Mouse (Mus musculus) heart, embryonic 14.5 days (tissue): ENCODE results near the gene Ncoa6. TPM values are rescaled to one million over a fixed set of nuclear protein-coding genes. Genes with fewer than 3 reads are reported as not detected.

ENCODE experiments used
- ATAC-seq: fragments of 200-750 bp; cut with Nextera tagmentation; 2 replicates; pipeline ENCODE4 v1.8.0; 2017; ENCODE audit warnings: low read depth, moderate TSS enrichment; ENCODE audit not compliant: insufficient number of reproducible peaks, insufficient read depth, low FRiP score
- H3K27ac ChIP-seq, 2 experiments: fragments of 200-500 bp in 1 of 2; fragments of 300-500 bp in 1 of 2; sonication (generic) in 1 of 2; replicated peaks in 1 of 2; 2 replicates each; pipeline ENCODE4 v1.5.1; 2012 to 2014; ENCODE audit warnings: low read depth in 2 of 2, low read length in 2 of 2, control low read depth in 1 of 2, mild to moderate bottlenecking in 1 of 2, mixed read lengths in 1 of 2; ENCODE audit not compliant: control insufficient read depth in 1 of 2, insufficient read depth in 1 of 2
- H3K27me3 ChIP-seq: fragments of 300-500 bp; sonication (generic); 2 replicates; pipeline ENCODE4 v1.6.1; 2014; ENCODE audit warnings: mild to moderate bottlenecking, low read length, control low read depth; ENCODE audit not compliant: control insufficient read depth, insufficient read depth
- H3K36me3 ChIP-seq: fragments of 300-500 bp; sonication (generic); 2 replicates; pipeline ENCODE4 v1.6.1; 2014; ENCODE audit warnings: mild to moderate bottlenecking, control low read depth, low read length, mixed read lengths; ENCODE audit not compliant: control insufficient read depth, insufficient read depth
- H3K4me1 ChIP-seq, 2 experiments: fragments of 200-500 bp in 1 of 2; fragments of 300-500 bp in 1 of 2; sonication (generic) in 1 of 2; 2 replicates each; pipeline ENCODE4 v1.6.1; 2012 to 2014; ENCODE audit warnings: low read length in 2 of 2, control low read depth in 1 of 2, mixed read lengths in 1 of 2; ENCODE audit not compliant: control insufficient read depth in 2 of 2, insufficient read depth in 2 of 2
- H3K4me2 ChIP-seq: fragments of 300-500 bp; sonication (generic); 2 replicates; pipeline ENCODE4 v1.6.1; 2014; ENCODE audit warnings: mild to moderate bottlenecking, low read length
- H3K4me3 ChIP-seq, 2 experiments: fragments of 200-500 bp in 1 of 2; fragments of 300-500 bp in 1 of 2; sonication (generic) in 1 of 2; 2 replicates each; pipeline ENCODE4 v1.5.1; 2012 to 2014; ENCODE audit warnings: low read length in 2 of 2, mild to moderate bottlenecking in 2 of 2, control low read depth in 1 of 2, low read depth in 1 of 2, moderate library complexity in 1 of 2; ENCODE audit not compliant: control insufficient read depth in 1 of 2, insufficient read depth in 1 of 2
- H3K9ac ChIP-seq: fragments of 300-500 bp; sonication (generic); 2 replicates; pipeline ENCODE4 v1.6.1; 2014; ENCODE audit warnings: mild to moderate bottlenecking, low read length
- H3K9me3 ChIP-seq: fragments of 300-500 bp; sonication (generic); 2 replicates; pipeline ENCODE4 v1.6.1; 2016; ENCODE audit warnings: low read length, control low read depth; ENCODE audit not compliant: control insufficient read depth
- WGBS: fragments of 180-500 bp; shearing (Covaris S2); extraction: QIAGEN DNeasy Blood & Tissue Kit; methylation state at CpG from one replicate; pipeline ENCODE4 v1.1.7; 2014; 5-methylcytosine and 5-hydroxymethylcytosine counted together
- polyA plus RNA-seq: library from polyadenylated mRNA; unstranded; fragments of >200 nt; fragmentation: Nextera tagmentation; extraction: Ambion mirVana; gene quantifications from 2 replicates; pipeline ENCODE4 v1.2.1, GENCODE M21; 2014

Gene Ncoa6
- polyA plus RNA-seq, 1 experiment from 2014 or later, result 21.9 TPM

DNA sequence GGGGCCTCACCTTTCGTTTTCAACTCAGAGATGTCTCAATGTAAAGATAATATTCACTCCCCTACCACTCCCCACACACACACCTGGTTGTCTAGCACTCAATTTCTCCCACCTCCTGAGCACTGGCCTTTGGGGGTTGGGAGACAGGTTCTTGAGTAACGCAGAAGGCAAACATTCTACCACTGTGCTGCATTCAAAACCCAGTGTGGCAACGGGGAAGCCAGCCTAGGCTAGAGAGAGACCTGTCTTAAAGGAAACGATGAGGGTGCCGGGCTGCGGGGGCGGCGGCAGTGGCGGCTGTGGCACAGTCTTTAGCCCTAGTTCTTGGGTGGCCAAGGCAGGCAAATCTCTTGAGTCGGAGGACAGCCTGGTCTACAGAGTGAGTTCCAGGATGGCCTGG lies 97.5 kb downstream of the Ncoa6 start:
- Histone ChIP-seq H3K27ac (no peak overlapping the region), H3K9me3 (no peaks in the 10 kb centered on the region), H3K9ac (no peak overlapping the region), H3K4me3 (no peak overlapping the region), H3K27me3 (no peaks in the 10 kb centered on the region), H3K4me1 (peaks cover 5 to 13% of the 10 kb centered on the region in 2 experiments), H3K36me3 (no peaks in the 10 kb centered on the region), H3K4me2 (no peak overlapping the region)
- ATAC-seq, result no peak
- WGBS, result 78% methylated on average over 10 of the region's 10 CpGs

- no peaks in the 10 kb centered on the region for H3K9me3 ChIP-seq
Observed at GRCm38 (mm10) chr2:155374521-155374920, 99.2 kb downstream of the Ncoa6 start.

GRCm38 (mm10) chr2:155373886-155374285 lies 99.8 kb downstream of the Ncoa6 start:
- H3K9ac ChIP-seq, result no peak overlapping the region
- peaks cover 12 to 15% of the 10 kb centered on the region in 2 experiments for H3K4me1 ChIP-seq
- no peak overlapping the region for H3K4me2 ChIP-seq
- no peaks in the 10 kb centered on the region for H3K27me3 ChIP-seq
- H3K9me3 ChIP-seq, result no peaks in the 10 kb centered on the region
- WGBS, result 81% methylated on average over 1 of the region's 1 CpGs
- H3K36me3 ChIP-seq, result no peaks in the 10 kb centered on the region
- ATAC-seq, result no peak
- no peak overlapping the region for H3K4me3 ChIP-seq
- H3K27ac ChIP-seq, result no peak overlapping the region

More at GRCm38 (mm10) chr2:155374521-155374920, 99.2 kb downstream of the Ncoa6 start:
- Histone ChIP-seq H3K27ac (no peak overlapping the region), H3K4me2 (no peak overlapping the region), H3K27me3 (no peaks in the 10 kb centered on the region), H3K9ac (no peak overlapping the region), H3K4me1 (peaks cover 10% of the 10 kb centered on the region in 2 experiments), H3K4me3 (no peak overlapping the region), H3K36me3 (no peaks in the 10 kb centered on the region)
- ATAC-seq, result no peak

- no peak for ATAC-seq
- Histone ChIP-seq H3K4me2 (no peak overlapping the region), H3K27me3 (no peaks in the 10 kb centered on the region), H3K27ac (no peak overlapping the region), H3K4me3 (no peak overlapping the region), H3K9me3 (no peaks in the 10 kb centered on the region), H3K36me3 (no peaks in the 10 kb centered on the region), H3K9ac (no peak overlapping the region), H3K4me1 (peaks cover 12 to 15% of the 10 kb centered on the region in 2 experiments)
- 72% methylated on average over 1 of the region's 1 CpGs for WGBS
Observed at GRCm38 (mm10) chr2:155373302-155373701, 100.4 kb downstream of the Ncoa6 start.

GRCm38 (mm10) chr2:155372451-155372850 lies 101.2 kb downstream of the Ncoa6 start:
- WGBS, result 28% methylated on average over 4 of the region's 4 CpGs
- ATAC-seq, result peak; percentile 40; the same call in 1 of the 2 replicates
- H3K27me3 ChIP-seq, result no peaks in the 10 kb centered on the region
- peak overlapping the region; percentile 72 to 75 for H3K27ac ChIP-seq
- H3K4me1 ChIP-seq, result peaks cover 12 to 15% of the 10 kb centered on the region in 2 experiments
- no peak overlapping the region for H3K4me3 ChIP-seq
- no peaks in the 10 kb centered on the region for H3K9me3 ChIP-seq
- no peaks in the 10 kb centered on the region for H3K36me3 ChIP-seq
- H3K9ac ChIP-seq, result peak overlapping the region; percentile 32; the same call in 1 of the 2 replicates
- H3K4me2 ChIP-seq, result no peak overlapping the region

DNA sequence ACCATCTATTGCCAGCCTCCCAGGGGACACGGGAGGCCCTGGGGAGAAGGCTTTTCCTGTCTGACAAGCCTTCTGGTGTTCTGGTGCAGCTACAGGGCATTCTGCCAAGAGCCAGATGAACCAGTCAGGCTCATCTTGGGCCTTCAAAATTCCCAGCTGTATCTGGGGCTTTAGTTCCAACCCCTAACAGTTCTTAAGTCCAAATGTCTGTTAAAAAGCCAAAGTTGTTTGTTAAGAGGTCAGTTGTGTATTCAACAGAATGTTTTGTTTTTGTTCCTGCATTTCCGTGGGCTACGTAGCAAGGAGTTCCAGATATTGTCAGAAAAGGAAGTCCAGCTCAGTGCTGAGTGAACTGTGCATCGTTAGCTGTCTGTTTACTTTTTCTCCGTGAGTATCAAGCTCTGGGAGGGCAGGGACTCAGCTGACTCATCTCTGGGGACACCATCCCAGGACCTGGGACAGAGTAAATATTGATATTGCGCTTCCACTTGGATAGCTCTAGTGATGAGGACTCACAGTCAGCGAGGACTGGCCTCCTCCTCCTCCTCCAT lies 104.3 kb downstream of the Ncoa6 start:
- Histone ChIP-seq H3K9ac (no peak overlapping the region), H3K4me1 (peaks cover 12 to 15% of the 10 kb centered on the region in 2 experiments), H3K4me3 (no peak overlapping the region), H3K36me3 (no peaks in the 10 kb centered on the region), H3K27ac (peak overlapping the region; percentile 78 to 80), H3K9me3 (no peaks in the 10 kb centered on the region), H3K27me3 (no peaks in the 10 kb centered on the region), H3K4me2 (no peak overlapping the region)
- WGBS, result 40% methylated on average over 7 of the region's 7 CpGs
- peak; percentile 51 for ATAC-seq

DNA sequence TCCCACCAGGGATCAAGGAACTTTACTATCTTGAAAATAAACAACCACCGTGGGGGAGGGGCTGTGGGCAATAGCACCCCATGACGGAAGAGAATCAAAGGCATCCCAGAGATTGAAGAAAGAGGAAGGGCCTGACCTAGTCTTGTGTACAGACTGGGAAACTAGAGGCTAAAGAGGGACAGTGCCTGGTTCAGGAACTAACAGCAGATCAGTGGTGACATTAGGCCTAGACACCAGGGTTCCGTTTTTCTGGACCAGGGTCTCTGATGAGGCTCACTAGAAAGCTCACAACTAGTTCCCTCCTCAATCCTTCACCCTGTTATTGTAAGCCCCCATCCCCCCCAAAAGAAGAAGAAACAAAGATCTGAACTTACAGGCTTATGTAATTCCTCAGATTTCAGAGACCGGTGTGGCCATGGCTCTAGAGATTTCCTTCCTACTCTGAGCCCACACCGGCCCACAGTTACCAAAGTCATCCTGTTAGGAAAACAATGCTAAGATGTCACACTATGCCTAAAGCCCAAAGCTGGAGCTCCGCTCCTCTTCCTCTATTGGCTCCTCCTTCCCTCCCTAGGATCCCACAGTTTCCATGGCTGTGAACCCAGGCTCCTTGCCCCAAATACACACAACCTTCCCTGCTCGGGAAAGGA lies 105.9 kb downstream of the Ncoa6 start:
- ATAC-seq, result no peak
- H3K9ac ChIP-seq, result no peak overlapping the region
- no peak overlapping the region for H3K4me2 ChIP-seq
- 0 out of 4 replicates have a peak overlapping the region, but pooled peaks of 1 of the 2 experiments have one; percentile 14 for H3K27ac ChIP-seq
- H3K4me1 ChIP-seq, result peaks cover 9 to 14% of the 10 kb centered on the region in 2 experiments
- H3K36me3 ChIP-seq, result no peaks in the 10 kb centered on the region
- WGBS, result 75% methylated on average over 7 of the region's 7 CpGs
- no peaks in the 10 kb centered on the region for H3K9me3 ChIP-seq
- H3K27me3 ChIP-seq, result no peaks in the 10 kb centered on the region
- H3K4me3 ChIP-seq, result no peak overlapping the region
